Mouse (Mus musculus) kidney, embryonic 14.5 days (tissue): ENCODE results near the gene Trmt112. TPM values are rescaled to one million over a fixed set of nuclear protein-coding genes. Genes with fewer than 3 reads are reported as not detected.

Experiments used
- ATAC-seq: fragments of 200-750 bp; cut with Nextera tagmentation; 2 replicates; pipeline ENCODE4 v1.8.0; 2017; ENCODE audit warnings: moderate number of reproducible peaks, mild to moderate bottlenecking, moderate TSS enrichment, moderate library complexity; ENCODE audit not compliant: low FRiP score, low TSS enrichment
- H3K27ac ChIP-seq: fragments of 300-500 bp; sonication (generic); 2 replicates; pipeline ENCODE4 v1.5.1; 2014; ENCODE audit warnings: low read depth, mild to moderate bottlenecking, low read length, moderate library complexity, mixed read lengths
- H3K27me3 ChIP-seq: fragments of 300-500 bp; sonication (generic); 2 replicates; pipeline ENCODE4 v1.6.1; 2014; ENCODE audit warnings: mild to moderate bottlenecking, low read length; ENCODE audit not compliant: control insufficient read depth, insufficient read depth
- H3K36me3 ChIP-seq: fragments of 300-500 bp; sonication (generic); 2 replicates; pipeline ENCODE4 v1.6.1; 2014; ENCODE audit warnings: low read length, mixed read lengths; ENCODE audit not compliant: control insufficient read depth, insufficient read depth
- H3K4me1 ChIP-seq: fragments of 300-500 bp; sonication (generic); 2 replicates; pipeline ENCODE4 v1.6.1; 2014; ENCODE audit warnings: low read length, mixed read lengths; ENCODE audit not compliant: control insufficient read depth, insufficient read depth
- H3K4me2 ChIP-seq: fragments of 300-500 bp; sonication (generic); replicated peaks from 2 replicates; pipeline ENCODE4 v1.6.1; 2014; ENCODE audit warnings: low read depth, mild to moderate bottlenecking, low read length
- H3K4me3 ChIP-seq: fragments of 300-500 bp; sonication (generic); 2 replicates; pipeline ENCODE4 v1.5.1; 2014; ENCODE audit warnings: mild to moderate bottlenecking, low read length
- H3K9ac ChIP-seq: fragments of 300-500 bp; sonication (generic); 2 replicates; pipeline ENCODE4 v1.6.1; 2014; ENCODE audit warnings: low read depth, mild to moderate bottlenecking, low read length, moderate library complexity
- H3K9me3 ChIP-seq: fragments of 300-500 bp; sonication (generic); 2 replicates; pipeline ENCODE4 v1.6.1; 2016; ENCODE audit warnings: low read length; ENCODE audit not compliant: control insufficient read depth
- WGBS: fragments of 180-500 bp; shearing (Covaris S2); extraction: QIAGEN DNeasy Blood & Tissue Kit; methylation state at CpG from one replicate; pipeline ENCODE4 v1.1.7; 2014; 5-methylcytosine and 5-hydroxymethylcytosine counted together
- polyA plus RNA-seq: library from polyadenylated mRNA; unstranded; fragments of >200 nt; fragmentation: Nextera tagmentation; extraction: Ambion mirVana; gene quantifications from 2 replicates; pipeline ENCODE4 v1.2.1, GENCODE M21; 2014

Trmt112 gene
- polyA plus RNA-seq, 1 experiment from 2014 or later: 164 TPM

DNA sequence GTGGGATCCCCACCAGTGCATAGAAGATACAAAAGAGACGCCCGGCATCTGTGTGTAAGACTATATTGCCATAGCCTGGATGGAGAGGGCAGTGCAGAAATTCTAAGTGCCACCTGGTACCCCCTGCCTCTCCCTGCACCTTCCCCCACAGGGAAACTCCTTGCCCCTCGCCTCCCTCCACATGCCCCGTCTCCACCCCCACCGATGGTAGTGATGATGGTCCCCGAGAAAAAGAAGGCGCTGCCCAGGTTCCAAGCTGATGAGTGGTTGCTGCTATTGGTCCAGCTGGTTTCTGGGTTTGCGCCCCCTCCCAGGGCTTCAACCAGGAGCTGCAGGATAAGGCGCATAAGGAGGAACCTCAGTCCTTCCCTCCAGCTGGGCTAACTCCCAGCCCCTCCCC is 18.6 kb downstream of the Trmt112 start:
- Histone ChIP-seq H3K4me3 (no peak overlapping the region), H3K9ac (no peak overlapping the region), H3K27me3 (peaks cover 78% of the 10 kb centered on the region), H3K9me3 (peaks cover 4% of the 10 kb centered on the region; the same call in 1 of the 2 replicates), H3K27ac (no peak overlapping the region), H3K4me2 (no peak overlapping the region), H3K4me1 (0 out of 2 replicates have a peak, but pooled peaks cover 3% of the 10 kb centered on the region), H3K36me3 (no peaks in the 10 kb centered on the region)
- no peak for ATAC-seq
- WGBS: 15% methylated on average over 9 of the region's 9 CpGs

DNA sequence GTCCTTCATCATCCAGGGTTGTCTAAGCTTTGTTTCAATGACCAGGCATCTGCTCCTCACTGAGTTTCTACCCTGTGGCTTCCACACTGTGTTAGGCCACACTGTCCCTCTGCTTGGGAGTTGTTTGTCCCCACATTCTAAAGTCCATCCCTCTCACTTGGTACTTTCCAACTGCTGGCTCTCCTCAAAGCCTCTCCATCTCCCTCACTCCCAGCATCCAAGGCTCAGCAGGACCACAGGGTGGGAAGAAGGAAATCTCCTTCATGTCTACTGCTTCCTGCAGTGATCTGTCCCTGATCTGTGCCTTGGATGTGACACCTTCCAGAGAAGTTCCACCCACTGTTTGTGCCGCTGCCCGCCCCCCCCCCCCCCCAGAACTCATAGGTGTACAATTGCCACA is 21.5 kb downstream of the Trmt112 start:
- no peak overlapping the region for H3K9ac ChIP-seq
- 0% methylated on average over 2 of the region's 2 CpGs for WGBS
- ATAC-seq: no peak

DNA sequence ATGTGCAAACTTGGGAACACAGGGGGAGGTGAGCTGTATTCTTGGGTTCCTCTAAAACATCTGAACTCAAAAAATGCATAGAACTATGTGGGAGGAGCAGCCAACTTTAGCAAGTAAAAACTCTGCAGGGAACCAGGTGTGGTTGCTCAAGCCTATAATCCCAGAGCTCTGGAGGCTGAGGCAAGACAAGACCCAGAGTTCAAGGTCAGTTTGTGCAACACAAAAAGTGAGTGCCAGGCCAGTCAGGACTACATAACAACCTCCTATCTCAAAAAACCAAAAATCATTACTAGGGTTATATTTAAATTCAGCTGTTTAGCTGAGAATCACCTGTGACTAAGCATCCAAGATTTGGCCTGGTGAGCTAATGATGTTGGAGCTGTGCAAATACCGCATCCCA is 22.5 kb downstream of the Trmt112 start:
- Histone ChIP-seq H3K36me3 (no peaks in the 10 kb centered on the region), H3K9me3 (no peaks in the 10 kb centered on the region), H3K27me3 (peaks cover 75% of the 10 kb centered on the region), H3K4me3 (no peak overlapping the region), H3K4me2 (no peak overlapping the region), H3K27ac (no peak overlapping the region), H3K4me1 (peaks cover 10% of the 10 kb centered on the region), H3K9ac (no peak overlapping the region)
- no peak for ATAC-seq
- WGBS: 58% methylated on average over 1 of the region's 1 CpGs

More for the DNA sequence above, 21.5 kb downstream of the Trmt112 start:
- Histone ChIP-seq H3K36me3 (no peaks in the 10 kb centered on the region), H3K4me2 (no peak overlapping the region), H3K27me3 (peaks cover 83% of the 10 kb centered on the region), H3K4me3 (no peak overlapping the region), H3K4me1 (peaks cover 10% of the 10 kb centered on the region), H3K9me3 (peaks cover 3% of the 10 kb centered on the region; the same call in 1 of the 2 replicates), H3K27ac (no peak overlapping the region)

DNA sequence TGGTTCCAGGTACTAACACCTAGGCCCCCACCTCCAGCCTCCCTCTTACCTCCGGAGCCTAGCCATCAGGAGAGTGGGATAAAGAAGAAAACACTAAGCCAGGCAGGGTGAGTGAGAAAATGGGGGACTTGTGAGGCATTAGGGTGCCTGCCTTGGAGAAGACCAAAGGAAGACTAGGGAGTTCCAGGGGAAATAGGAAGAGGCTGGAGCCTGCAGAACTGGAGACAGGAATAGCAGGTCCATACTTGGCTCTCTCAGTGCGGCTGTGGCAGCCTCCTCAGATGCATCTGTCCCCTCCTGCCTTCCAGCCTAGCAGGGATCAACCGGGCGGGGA is 23.6 kb downstream of the Trmt112 start:
- peak overlapping the region; percentile 41 for H3K4me3 ChIP-seq
- no peaks in the 10 kb centered on the region for H3K36me3 ChIP-seq
- peaks cover 65% of the 10 kb centered on the region for H3K27me3 ChIP-seq
- WGBS: 30% methylated on average over 4 of the region's 4 CpGs
- no peak overlapping the region for H3K9ac ChIP-seq
- no peak overlapping the region for H3K27ac ChIP-seq
- H3K9me3 ChIP-seq: no peaks in the 10 kb centered on the region
- no peak for ATAC-seq
- H3K4me1 ChIP-seq: peaks cover 10% of the 10 kb centered on the region
- no peak overlapping the region for H3K4me2 ChIP-seq

DNA sequence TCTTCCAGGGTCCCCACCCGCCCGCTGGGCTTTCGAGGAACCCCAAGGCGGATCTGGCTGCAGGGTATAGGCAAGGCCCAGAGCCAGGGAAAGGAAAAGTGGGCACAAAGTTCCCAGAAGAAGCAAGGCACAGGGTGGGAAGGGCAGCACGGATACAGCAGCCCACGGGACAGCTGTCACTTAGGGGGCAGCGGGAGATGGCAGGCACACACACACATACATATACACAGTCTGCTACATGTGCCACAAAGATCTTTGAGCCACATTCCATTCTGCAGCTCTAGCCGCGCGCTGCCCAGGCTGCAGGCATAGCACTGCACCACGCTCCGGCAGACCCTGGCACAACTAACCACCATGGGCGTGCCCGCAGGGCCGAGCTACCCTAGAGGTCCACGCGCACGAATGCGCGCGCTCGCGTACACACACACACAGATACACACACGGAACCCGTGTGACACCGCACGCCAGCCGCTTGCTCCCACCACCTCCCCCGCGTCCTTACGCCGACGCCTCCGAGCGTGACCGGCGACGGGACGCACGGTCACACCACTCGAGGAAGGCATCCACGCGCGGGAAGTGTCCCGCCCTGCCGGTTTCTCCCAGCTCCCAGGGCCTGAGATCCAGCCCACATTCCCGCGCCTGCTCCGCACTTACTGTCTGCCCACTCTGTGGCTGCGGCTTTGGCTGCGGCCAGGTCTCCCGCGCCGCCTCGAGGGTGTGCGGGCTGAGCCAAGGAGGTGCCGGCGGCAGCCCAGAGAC is 24.1 kb downstream of the Trmt112 start:
- ATAC-seq: peak; percentile 15; the same call in 1 of the 2 replicates
- WGBS: 2% methylated on average over 58 of the region's 58 CpGs

DNA sequence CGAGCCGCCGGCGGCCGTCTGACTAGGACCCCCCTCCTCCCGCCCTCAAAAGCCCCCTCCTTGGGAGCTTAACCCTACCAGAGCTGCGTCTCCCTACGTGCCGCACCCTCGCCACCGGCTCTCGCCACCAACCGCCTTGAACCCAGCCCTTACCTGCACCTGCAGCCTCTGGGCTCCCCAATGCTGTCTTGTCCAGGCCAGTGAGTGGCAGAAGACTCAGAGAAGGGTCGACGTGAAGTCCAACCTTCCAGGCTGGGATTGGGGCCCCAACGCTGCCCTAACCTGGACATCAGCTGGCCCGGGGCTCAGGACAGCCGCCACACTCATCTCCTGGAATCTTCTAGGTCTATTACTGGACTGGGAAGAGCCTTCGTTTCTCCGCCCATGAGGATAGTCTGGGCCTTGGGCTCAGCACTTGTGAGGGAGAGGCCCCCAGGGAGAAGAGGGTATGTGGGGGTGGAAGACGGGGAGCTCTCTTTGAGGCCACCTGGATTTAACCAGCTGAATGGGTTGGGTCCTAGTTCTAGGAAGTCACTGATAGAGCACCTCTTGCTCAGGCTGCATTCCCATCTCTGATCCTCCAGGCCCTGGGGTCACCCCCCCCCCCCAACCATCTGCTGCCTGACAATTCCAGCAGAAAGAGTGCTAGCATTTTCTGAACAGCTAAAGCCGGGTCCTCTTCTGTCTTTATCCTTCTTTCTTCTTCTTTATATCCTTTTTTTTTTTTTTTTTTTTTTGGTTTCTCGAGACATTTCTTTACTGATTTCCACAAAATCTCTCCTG is 24.9 kb downstream of the Trmt112 start, which contains the start of gene Kcnk4:
Gene Kcnk4, minus strand, starts transcription at position 321 of the 783 bp plus-strand sequence.
- no peak for ATAC-seq
- peaks cover 10% of the 10 kb centered on the region for H3K4me1 ChIP-seq
- peak within 1 kb of the TSS; percentile 41 for H3K4me3 ChIP-seq
- peaks cover 62% of the 10 kb centered on the region for H3K27me3 ChIP-seq
- peak within 1 kb of the TSS; percentile 44 for H3K9ac ChIP-seq
- WGBS: 11% methylated on average over 23 of the region's 23 CpGs
- H3K4me2 ChIP-seq: peak within 1 kb of the TSS; percentile 78
- no peaks in the 10 kb centered on the region for H3K9me3 ChIP-seq
- H3K27ac ChIP-seq: no peak within 1 kb of the TSS
- no peaks in the 10 kb centered on the region for H3K36me3 ChIP-seq

More for the DNA sequence above, 24.1 kb downstream of the Trmt112 start:
- Histone ChIP-seq H3K4me3 (peak overlapping the region; percentile 41), H3K27me3 (peaks cover 62% of the 10 kb centered on the region), H3K4me2 (peak overlapping the region; percentile 78), H3K27ac (no peak overlapping the region), H3K36me3 (no peaks in the 10 kb centered on the region), H3K9ac (peak overlapping the region; percentile 44), H3K9me3 (no peaks in the 10 kb centered on the region), H3K4me1 (peaks cover 10% of the 10 kb centered on the region)

DNA sequence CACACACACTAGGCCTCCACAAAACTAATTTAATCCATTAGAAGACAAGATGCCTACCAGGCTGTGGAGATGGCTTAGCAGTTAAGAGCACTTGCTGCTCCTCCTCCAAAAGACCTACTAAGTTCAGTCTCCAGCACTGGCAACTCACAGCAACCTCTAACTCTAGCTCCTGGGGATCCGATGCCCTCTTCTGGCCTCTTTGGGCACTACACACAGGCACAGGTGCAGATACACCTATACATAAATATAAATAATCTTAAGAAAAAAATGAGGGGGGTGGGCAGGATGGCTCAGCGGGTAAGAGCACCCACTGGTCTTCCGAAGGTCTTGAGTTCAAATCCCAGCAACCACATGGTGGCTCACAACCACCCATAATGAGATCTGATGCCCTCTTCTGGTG is 26.8 kb downstream of the Trmt112 start:
- Histone ChIP-seq H3K4me2 (no peak overlapping the region), H3K36me3 (no peaks in the 10 kb centered on the region), H3K4me3 (no peak overlapping the region), H3K9me3 (no peaks in the 10 kb centered on the region), H3K9ac (no peak overlapping the region), H3K4me1 (peaks cover 19% of the 10 kb centered on the region), H3K27ac (no peak overlapping the region), H3K27me3 (peaks cover 49% of the 10 kb centered on the region)
- ATAC-seq: no peak
- WGBS: 25% methylated on average over 3 of the region's 3 CpGs

DNA sequence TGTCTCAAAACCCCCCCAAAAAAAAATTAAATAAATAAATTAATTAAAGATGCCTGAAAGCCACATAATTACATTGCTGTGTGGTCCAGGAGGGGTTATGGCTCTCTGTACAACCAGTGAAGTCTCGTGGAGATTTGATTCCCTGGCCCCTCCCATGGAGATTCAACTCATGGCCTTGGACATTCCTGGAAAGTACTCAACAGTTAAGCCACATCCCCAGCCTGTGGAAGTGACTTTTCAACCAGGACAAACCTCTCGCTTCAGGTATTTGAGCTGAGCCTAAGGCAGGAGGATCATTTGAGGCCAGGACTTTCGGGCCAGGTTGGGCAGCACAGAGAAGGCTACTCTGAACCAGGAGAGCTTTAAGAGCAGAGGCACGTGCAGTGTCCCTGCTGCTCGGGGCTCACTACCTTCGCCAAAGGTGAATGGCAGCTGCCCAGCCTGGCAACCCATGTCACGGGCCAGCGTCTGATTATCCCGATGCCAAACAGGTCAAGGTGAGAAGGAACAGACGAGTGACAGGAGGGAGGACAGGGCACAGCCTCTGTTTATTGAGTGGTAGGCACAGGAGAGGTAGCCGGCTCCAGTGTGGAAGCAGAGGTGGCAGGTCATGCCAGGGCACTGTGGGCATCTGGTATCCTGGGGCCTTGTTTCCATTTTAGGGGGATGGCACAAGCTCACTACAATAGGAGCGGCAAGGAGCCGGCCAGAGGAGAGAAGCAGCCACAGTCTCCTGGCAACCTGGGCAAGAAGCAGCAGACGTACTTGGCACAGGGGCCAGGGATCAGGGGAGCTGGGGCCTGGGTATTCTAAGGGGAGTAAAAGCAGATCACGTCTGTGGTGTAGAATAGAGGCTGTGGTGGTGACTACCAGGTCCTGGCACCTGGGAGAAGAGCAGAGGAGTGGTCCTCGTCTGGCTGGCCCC is 28.3 kb downstream of the Trmt112 start:
- 79% methylated on average over 16 of the region's 16 CpGs for WGBS
- no peak for ATAC-seq

More for the DNA sequence above, 28.3 kb downstream of the Trmt112 start:
- H3K36me3 ChIP-seq: no peaks in the 10 kb centered on the region
- H3K4me1 ChIP-seq: peaks cover 19% of the 10 kb centered on the region
- H3K27ac ChIP-seq: no peak overlapping the region
- H3K9me3 ChIP-seq: no peaks in the 10 kb centered on the region
- H3K9ac ChIP-seq: no peak overlapping the region
- H3K4me2 ChIP-seq: no peak overlapping the region
- peaks cover 34% of the 10 kb centered on the region for H3K27me3 ChIP-seq
- no peak overlapping the region for H3K4me3 ChIP-seq
